ENCODE assay signal across 9 mouse cellular contexts in genomic region chr3:32398623-32399022, GRCm38 (mm10). TPM values are rescaled to one million over a fixed set of nuclear protein-coding genes. Genes with fewer than 3 reads are reported as not detected.
DNase-seq lines count a peak whose midpoint lies in the region; ATAC-seq and TF ChIP-seq lines count a peak whose summit lies in the region.
"Had no signal": no experiment of that assay in that cellular context is flagged by ENCODE, and none has a peak within 500 bp of the region (broad histone marks: within the 10 kb centered on the region; RNA-seq: fewer than 3 reads in every experiment).

No protein-coding gene starts in this region.

- WGBS in heart, postnatal 0 days = 9% methylated on average over 4 of the region's 4 CpGs
- WGBS in hindbrain, embryonic 13.5 days = 38% methylated on average over 4 of the region's 4 CpGs
- WGBS in midbrain, embryonic 12.5 days = 4% methylated on average over 4 of the region's 4 CpGs

- peak overlapping the region; percentile 98 for H3K9ac ChIP-seq in heart, postnatal 0 days (replicated peaks; ENCODE audit: low read depth, low read length)
- peak overlapping the region; percentile 46; the same call in 1 of the 2 replicates for H3K9ac ChIP-seq in hindbrain, embryonic 13.5 days
- no peak overlapping the region for H3K9ac ChIP-seq in midbrain, embryonic 12.5 days (replicated peaks)

- H3K9me3 ChIP-seq in heart, postnatal 0 days (replicated peaks; ENCODE audit: control insufficient read depth, low read length) = no peaks in the 10 kb centered on the region
- H3K9me3 ChIP-seq in hindbrain, embryonic 13.5 days = no peaks in the 10 kb centered on the region
- no peaks in the 10 kb centered on the region for H3K9me3 ChIP-seq in midbrain, embryonic 12.5 days

- peak overlapping the region; percentile 87 for H3K4me2 ChIP-seq in heart, postnatal 0 days (ENCODE audit: low read depth, low read length)
- peak overlapping the region; percentile 56 for H3K4me2 ChIP-seq in hindbrain, embryonic 13.5 days
- peak overlapping the region; percentile 69 for H3K4me2 ChIP-seq in midbrain, embryonic 12.5 days (replicated peaks)

- peak overlapping the region; percentile 19 for H3K27ac ChIP-seq in heart, postnatal 0 days (ENCODE audit: low read depth)
- H3K27ac ChIP-seq in bone marrow macrophage, adult 2 months (ENCODE audit: insufficient read depth, low read depth, low read length) = no peak overlapping the region; the same call in 1 of the 2 replicates
- no peak overlapping the region for H3K27ac ChIP-seq in hindbrain, embryonic 13.5 days
- no peak overlapping the region for H3K27ac ChIP-seq in midbrain, embryonic 12.5 days (replicated peaks)

- TF ChIP-seq EP300 in heart, postnatal 0 days (IDR thresholded peaks at IDR 0.05; ENCODE audit: low read depth) = no peak

- no peaks in the 10 kb centered on the region for H3K36me3 ChIP-seq in heart, postnatal 0 days (replicated peaks; ENCODE audit: control insufficient read depth, insufficient read depth, low read length)
- no peaks in the 10 kb centered on the region for H3K36me3 ChIP-seq in hindbrain, embryonic 13.5 days
- no peaks in the 10 kb centered on the region for H3K36me3 ChIP-seq in midbrain, embryonic 12.5 days

- no peak for DNase-seq in heart, postnatal 0 days (ENCODE audit: low spot score)
- no peak for DNase-seq in heart, adult 11 months
- no peak for DNase-seq in Muller cell, postnatal 12 days (ENCODE audit: inconsistent ontology term)
- no peak for DNase-seq in gastrocnemius, postnatal 4 days (ENCODE audit: low spot score in 2 of 2)

- H3K4me3 ChIP-seq in heart, postnatal 0 days (ENCODE audit: low read depth, low read length) = peak overlapping the region; percentile 74
- peak overlapping the region; percentile 34 for H3K4me3 ChIP-seq in bone marrow macrophage, adult 2 months (ENCODE audit: insufficient read depth, low read length)
- peak overlapping the region; percentile 91 for H3K4me3 ChIP-seq in hindbrain, embryonic 13.5 days
- H3K4me3 ChIP-seq in midbrain, embryonic 12.5 days = peak overlapping the region; percentile 26

- no peak for TF ChIP-seq POLR2A in bone marrow macrophage, adult 2 months (IDR thresholded peaks at IDR 0.05; ENCODE audit: borderline replicate concordance, low read depth, low read length)

- TF ChIP-seq CTCF in heart, postnatal 0 days (IDR thresholded peaks at IDR 0.05; ENCODE audit: low read depth) = no peak
- no peak for TF ChIP-seq CTCF in bone marrow macrophage, adult 2 months (IDR thresholded peaks at IDR 0.05; ENCODE audit: low read depth, low read length)

- no peak for ATAC-seq in heart, postnatal 0 days (ENCODE audit: insufficient read depth, low read depth)
- no peak for ATAC-seq in hindbrain, embryonic 13.5 days (ENCODE audit: low FRiP score)
- no peak for ATAC-seq in midbrain, embryonic 12.5 days (ENCODE audit: low FRiP score, low read depth)
- no peak for ATAC-seq in megakaryocyte-erythroid progenitor cell, adult 5-6 weeks (replicated peaks; ENCODE audit: low FRiP score, low TSS enrichment, poor library complexity, severe bottlenecking)

- H3K4me1 ChIP-seq in heart, postnatal 0 days (ENCODE audit: control insufficient read depth, insufficient read depth) = peaks cover 35% of the 10 kb centered on the region
- H3K4me1 ChIP-seq in bone marrow macrophage, adult 2 months (ENCODE audit: control insufficient read depth, insufficient read depth, low read length) = peaks cover 44% of the 10 kb centered on the region
- H3K4me1 ChIP-seq in hindbrain, embryonic 13.5 days (replicated peaks) = peaks cover 37% of the 10 kb centered on the region
- H3K4me1 ChIP-seq in midbrain, embryonic 12.5 days = peaks cover 25% of the 10 kb centered on the region

- no peaks in the 10 kb centered on the region for H3K27me3 ChIP-seq in heart, postnatal 0 days (ENCODE audit: control insufficient read depth, insufficient read depth, low read length)
- no peaks in the 10 kb centered on the region for H3K27me3 ChIP-seq in hindbrain, embryonic 13.5 days
- H3K27me3 ChIP-seq in midbrain, embryonic 12.5 days = peaks cover 9% of the 10 kb centered on the region; the same call in 1 of the 2 replicates
- H3K27me3 ChIP-seq: Patski had no signal

RNA-seq across cellular contexts. Expression of gene Pik3ca, which starts 1.2 kb away (rescaled TPM):
- 19.2 and 20.4 TPM in 2 replicates for total RNA-seq in heart, postnatal 0 days (2014; rRNA removed; ENCODE audit: low replicate concordance)
- 6.7 and 7.7 TPM in 2 replicates for polyA plus RNA-seq in heart, postnatal 0 days (2015; fragmentation: Nextera tagmentation; extraction: Ambion mirVana)
- polyA plus RNA-seq in bone marrow macrophage, adult 2 months (2012; ENCODE audit: insufficient read depth, insufficient read length, missing spikeins) = 45.1 and 49.7 TPM in 2 replicates
- polyA plus RNA-seq in hindbrain, embryonic 13.5 days (2015; fragmentation: Nextera tagmentation; extraction: Ambion mirVana) = 14.2 and 14.7 TPM in 2 replicates
- polyA plus RNA-seq in midbrain, embryonic 12.5 days (2016; fragmentation: Nextera tagmentation; extraction: Ambion mirVana) = 10.2 and 12.0 TPM in 2 replicates
- 10 to 100 TPM; 58.8 to 62.8 TPM for total RNA-seq in gastrocnemius, postnatal 4 days (2021)
- 15.5 and 20.1 TPM in 2 replicates for total RNA-seq in megakaryocyte-erythroid progenitor cell, adult 5-6 weeks (2014; fragmentation: Nextera tagmentation)
- total RNA-seq in megakaryocyte-erythroid progenitor cell, adult 5-6 weeks (2017) = 26.6 and 28.1 TPM in 2 replicates

RNA-seq across cellular contexts. Expression of gene Zmat3, which starts 32.8 kb away (rescaled TPM):
- total RNA-seq in heart, postnatal 0 days (2014; rRNA removed; ENCODE audit: low replicate concordance) = 3.5 and 3.6 TPM in 2 replicates
- 1.7 and 1.9 TPM in 2 replicates for polyA plus RNA-seq in heart, postnatal 0 days (2015; fragmentation: Nextera tagmentation; extraction: Ambion mirVana)
- 10.0 and 11.6 TPM in 2 replicates for polyA plus RNA-seq in bone marrow macrophage, adult 2 months (2012; ENCODE audit: insufficient read depth, insufficient read length, missing spikeins)
- polyA plus RNA-seq in hindbrain, embryonic 13.5 days (2015; fragmentation: Nextera tagmentation; extraction: Ambion mirVana) = 7.6 and 8.2 TPM in 2 replicates
- 10.1 and 10.4 TPM in 2 replicates for polyA plus RNA-seq in midbrain, embryonic 12.5 days (2016; fragmentation: Nextera tagmentation; extraction: Ambion mirVana)
- 10 to 100 TPM; 12.7 to 15.5 TPM for total RNA-seq in gastrocnemius, postnatal 4 days (2021)
- total RNA-seq in megakaryocyte-erythroid progenitor cell, adult 5-6 weeks (2014; fragmentation: Nextera tagmentation) = 7.7 and 14.9 TPM in 2 replicates
- 2.0 and 3.0 TPM in 2 replicates for total RNA-seq in megakaryocyte-erythroid progenitor cell, adult 5-6 weeks (2017)

Comparison
In these comparisons a context has a peak if more than half of its experiments do, and no peak if none do; other contexts are left out.
1. H3K4me3 ChIP-seq: peak in every context shown above with its lines; median percentile 91 in hindbrain, embryonic 13.5 days; 74 in heart, postnatal 0 days; 34 in bone marrow macrophage, adult 2 months; 26 in midbrain, embryonic 12.5 days.